Mouse (Mus musculus) spleen, adult 2 months (tissue): Measurements from ENCODE around the gene Dhh.

Source experiments
- CTCF ChIP-seq: fragments of 200-500 bp; IDR thresholded peaks from 2 replicates; pipeline ENCODE4 v1.5.1; 2011; ENCODE audit warnings: mild to moderate bottlenecking, inconsistent platforms; ENCODE audit not compliant: insufficient read depth, insufficient read length, insufficient replicate concordance; ENCODE audit errors: extremely low read depth
- POLR2A ChIP-seq: fragments of 200-500 bp; IDR thresholded peaks from 2 replicates; pipeline ENCODE4 v1.6.1; 2011; ENCODE audit warnings: low read depth, low read length, inconsistent platforms

DNA sequence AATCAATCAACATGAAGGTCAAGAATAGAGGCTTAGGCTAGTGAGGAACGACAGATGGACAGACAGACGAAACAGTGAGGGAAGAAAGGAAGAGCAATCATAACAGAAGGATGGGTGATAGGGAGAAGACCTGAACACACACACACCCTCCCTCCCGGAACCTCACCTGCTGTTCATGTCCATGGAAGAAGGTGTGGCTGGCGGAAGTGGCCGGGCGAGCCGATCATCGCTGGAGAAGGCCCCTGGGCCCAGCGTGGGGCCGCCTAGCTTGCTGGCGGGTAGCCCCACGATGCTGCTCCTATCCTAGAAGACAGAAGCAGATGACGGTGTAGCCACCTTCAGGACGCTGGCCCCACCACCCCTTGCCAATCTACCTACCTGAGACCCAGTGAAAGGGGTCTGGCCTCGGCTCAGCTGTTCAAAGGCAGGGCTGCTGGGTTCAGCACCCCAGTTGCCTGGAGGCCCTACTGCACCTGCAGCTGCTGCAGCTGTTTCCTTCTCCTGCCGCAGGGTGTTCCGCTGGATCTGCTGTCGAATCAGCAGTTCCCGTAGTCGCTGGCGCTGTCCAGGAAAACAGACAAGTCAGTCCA is 47.0 kb downstream of the Dhh start:
- no peak for TF ChIP-seq POLR2A
- TF ChIP-seq CTCF = no peak
